Mouse (Mus musculus): ENCODE data around the gene Brap. TPM values are rescaled to one million over a fixed set of nuclear protein-coding genes. Genes with fewer than 3 reads are reported as not detected.

Brap gene
- polyA plus RNA-seq, 1 experiment from 2014 or later: 40.9 TPM

DNA sequence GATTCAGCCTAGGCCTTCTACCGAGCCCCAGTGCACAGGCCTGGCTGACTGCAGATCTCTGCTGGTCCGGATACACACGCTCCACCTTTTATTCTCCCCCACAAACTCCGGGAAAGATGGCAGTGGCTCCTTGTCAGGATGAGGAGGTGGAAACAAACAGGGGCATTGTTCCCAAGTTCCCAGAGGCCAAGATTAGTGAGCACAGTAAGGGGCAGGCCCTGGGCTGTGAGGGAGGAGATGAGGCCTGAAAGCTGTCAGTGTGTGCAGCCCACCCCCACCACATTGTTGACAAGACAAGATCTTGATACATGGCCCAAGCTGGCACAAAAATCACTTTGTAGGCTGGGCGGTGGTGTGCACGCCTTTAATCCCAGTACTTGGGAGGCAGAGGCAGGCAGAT lies 36.4 kb downstream of the Brap start:
- no peak overlapping the region for H3K27ac ChIP-seq (ENCODE audit: low read depth)
- H3K9ac ChIP-seq: no peak overlapping the region
- no peaks in the 10 kb centered on the region for H3K27me3 ChIP-seq (ENCODE audit: insufficient read depth, low read length)
- no peaks in the 10 kb centered on the region for H3K4me1 ChIP-seq (ENCODE audit: insufficient read depth)
- DNase-seq (no peak), ATAC-seq (ENCODE audit: insufficient read depth) (no peak)
- H3K4me3 ChIP-seq (ENCODE audit: low read depth, low read length): no peak overlapping the region
- 65% methylated on average over 6 of the region's 6 CpGs for WGBS
- H3K4me2 ChIP-seq: no peak overlapping the region
- H3K9me3 ChIP-seq (ENCODE audit: low read depth, low read length): no peaks in the 10 kb centered on the region
- H3K36me3 ChIP-seq (ENCODE audit: insufficient read depth): no peaks in the 10 kb centered on the region
- no peak for TF ChIP-seq CTCF (IDR thresholded peaks at IDR 0.05; ENCODE audit: low read depth)

DNA sequence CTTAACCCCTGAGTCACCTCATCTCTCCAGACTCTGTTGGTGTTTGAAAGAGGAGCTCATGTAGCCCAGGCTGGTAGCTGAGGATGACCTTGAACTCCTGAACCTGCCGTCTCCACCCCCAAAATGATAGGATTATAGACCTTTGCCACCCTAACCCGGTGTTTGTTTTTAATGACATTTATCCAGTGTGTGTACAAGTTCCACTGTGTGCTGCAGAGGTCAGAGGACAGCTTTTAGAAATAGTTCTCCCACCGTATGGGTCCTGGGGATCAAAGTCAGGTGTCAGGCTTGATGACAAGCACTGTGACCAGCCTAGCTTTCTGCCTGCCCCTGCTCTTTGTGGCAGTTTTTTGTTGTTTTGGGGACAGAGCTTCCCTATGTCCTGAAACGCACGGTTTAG lies 39.5 kb downstream of the Brap start:
- Histone ChIP-seq H3K4me3 (ENCODE audit: low read depth, low read length) (no peak overlapping the region), H3K4me2 (no peak overlapping the region), H3K4me1 (ENCODE audit: insufficient read depth) (no peaks in the 10 kb centered on the region), H3K9ac (no peak overlapping the region), H3K27me3 (ENCODE audit: insufficient read depth, low read length) (no peaks in the 10 kb centered on the region), H3K9me3 (ENCODE audit: low read depth, low read length) (no peaks in the 10 kb centered on the region), H3K27ac (ENCODE audit: low read depth) (no peak overlapping the region), H3K36me3 (ENCODE audit: insufficient read depth) (no peaks in the 10 kb centered on the region)
- 40% methylated on average over 5 of the region's 5 CpGs for WGBS
- no peak for DNase-seq
- TF ChIP-seq CTCF (IDR thresholded peaks at IDR 0.05; ENCODE audit: low read depth): no peak
- ATAC-seq (ENCODE audit: insufficient read depth): no peak

DNA sequence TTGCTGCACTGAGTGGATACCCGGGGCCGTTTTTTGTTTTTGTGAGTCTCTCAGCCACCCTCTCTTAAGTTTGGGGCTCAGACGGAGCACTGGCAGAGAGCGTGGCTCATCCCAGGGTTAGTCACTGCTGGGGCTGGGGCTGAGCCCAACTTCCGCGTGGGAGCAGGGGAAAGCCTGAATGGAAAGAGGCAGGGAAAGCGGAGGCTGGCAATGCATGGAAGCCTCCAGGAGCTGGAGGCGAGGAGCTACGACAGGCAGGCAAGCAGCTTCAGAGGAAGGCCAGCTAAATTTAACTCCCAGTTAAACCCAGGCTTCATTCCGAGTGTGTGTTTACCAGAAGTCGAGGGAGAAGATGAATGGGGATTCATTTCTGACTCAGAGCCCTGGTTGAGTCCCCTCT lies 40.1 kb downstream of the Brap start:
- no peak for ATAC-seq (ENCODE audit: insufficient read depth)
- peak overlapping the region; percentile 12; the same call in 1 of the 2 replicates for H3K27ac ChIP-seq (ENCODE audit: low read depth)

DNA sequence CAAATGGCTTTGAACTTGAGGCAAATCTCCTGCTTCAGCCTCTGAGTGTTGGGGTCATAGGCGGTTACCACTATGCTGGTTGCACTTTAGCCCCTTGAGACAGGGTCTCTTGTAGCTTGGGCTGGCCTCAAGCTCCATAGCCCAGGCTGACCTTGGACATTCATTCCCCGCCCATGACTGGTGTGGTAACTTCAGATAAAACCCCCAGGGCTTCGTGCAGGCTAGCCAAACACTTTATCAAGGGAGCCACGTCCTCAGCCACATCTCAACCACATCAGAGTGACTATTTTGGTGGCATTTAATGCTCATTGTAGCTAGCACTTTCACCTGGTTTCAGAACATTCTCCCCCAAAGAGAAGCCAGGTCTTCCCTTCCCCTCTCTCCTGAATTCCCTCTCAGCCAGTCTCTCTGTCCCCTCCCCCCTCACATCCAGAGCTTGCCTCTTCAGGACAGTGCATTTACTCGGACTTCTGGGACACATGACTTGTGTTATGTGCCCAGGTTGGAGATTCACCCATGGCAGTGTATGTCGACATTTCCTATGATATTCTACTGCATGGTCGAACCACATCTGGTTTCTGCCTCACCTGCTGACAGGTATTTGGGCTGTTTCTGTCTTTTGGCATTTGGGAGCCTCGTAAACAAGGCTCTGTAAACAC lies 40.9 kb downstream of the Brap start:
- H3K9ac ChIP-seq: no peak overlapping the region
- H3K4me3 ChIP-seq (ENCODE audit: low read depth, low read length): no peak overlapping the region
- DNase-seq: no peak
- H3K4me1 ChIP-seq (ENCODE audit: insufficient read depth): no peaks in the 10 kb centered on the region
- H3K27ac ChIP-seq (ENCODE audit: low read depth): no peak overlapping the region
- H3K36me3 ChIP-seq (ENCODE audit: insufficient read depth): no peaks in the 10 kb centered on the region
- no peak for ATAC-seq (ENCODE audit: insufficient read depth)
- WGBS: 43% methylated on average over 8 of the region's 8 CpGs
- H3K27me3 ChIP-seq (ENCODE audit: insufficient read depth, low read length): no peaks in the 10 kb centered on the region
- H3K4me2 ChIP-seq: no peak overlapping the region
- no peaks in the 10 kb centered on the region for H3K9me3 ChIP-seq (ENCODE audit: low read depth, low read length)
- no peak for TF ChIP-seq CTCF (IDR thresholded peaks at IDR 0.05; ENCODE audit: low read depth)

More for the DNA sequence above, 40.1 kb downstream of the Brap start:
- Histone ChIP-seq H3K4me3 (ENCODE audit: low read depth, low read length) (no peak overlapping the region), H3K36me3 (ENCODE audit: insufficient read depth) (no peaks in the 10 kb centered on the region), H3K4me2 (peak overlapping the region; percentile 41), H3K9me3 (ENCODE audit: low read depth, low read length) (no peaks in the 10 kb centered on the region), H3K4me1 (ENCODE audit: insufficient read depth) (no peaks in the 10 kb centered on the region), H3K27me3 (ENCODE audit: insufficient read depth, low read length) (no peaks in the 10 kb centered on the region), H3K9ac (peak overlapping the region; percentile 30)
- peak; percentile 26 for DNase-seq
- TF ChIP-seq CTCF (IDR thresholded peaks at IDR 0.05; ENCODE audit: low read depth): no peak
- WGBS: 15% methylated on average over 11 of the region's 11 CpGs

DNA sequence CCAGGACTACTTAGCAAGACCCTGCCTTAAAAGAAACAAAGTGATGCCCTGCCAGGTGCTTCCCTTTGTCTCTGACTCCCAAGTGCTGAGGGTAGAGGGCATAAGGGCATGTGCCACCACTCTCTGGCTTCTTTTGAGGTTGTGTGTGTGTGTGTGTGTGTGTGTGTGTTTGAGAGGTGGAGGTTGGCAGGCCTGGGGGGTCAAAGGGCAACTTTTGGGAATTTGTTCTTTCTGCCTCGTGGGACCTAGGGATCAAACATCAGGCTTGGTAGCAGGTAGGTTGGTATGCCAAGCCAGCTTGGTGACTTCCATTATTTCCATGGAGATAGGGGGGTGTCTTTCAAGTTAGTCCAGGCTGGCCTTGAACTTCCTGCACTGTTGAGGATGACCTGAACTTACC lies 43.0 kb downstream of the Brap start:
- Histone ChIP-seq H3K27me3 (ENCODE audit: insufficient read depth, low read length) (no peaks in the 10 kb centered on the region), H3K36me3 (ENCODE audit: insufficient read depth) (no peaks in the 10 kb centered on the region), H3K9ac (no peak overlapping the region), H3K4me3 (ENCODE audit: low read depth, low read length) (no peak overlapping the region), H3K9me3 (ENCODE audit: low read depth, low read length) (no peaks in the 10 kb centered on the region), H3K4me2 (no peak overlapping the region), H3K27ac (ENCODE audit: low read depth) (no peak overlapping the region), H3K4me1 (ENCODE audit: insufficient read depth) (no peaks in the 10 kb centered on the region)
- no peak for ATAC-seq (ENCODE audit: insufficient read depth)
- no peak for TF ChIP-seq CTCF (IDR thresholded peaks at IDR 0.05; ENCODE audit: low read depth)
- 33% methylated on average over 1 of the region's 1 CpGs for WGBS
- no peak for DNase-seq

DNA sequence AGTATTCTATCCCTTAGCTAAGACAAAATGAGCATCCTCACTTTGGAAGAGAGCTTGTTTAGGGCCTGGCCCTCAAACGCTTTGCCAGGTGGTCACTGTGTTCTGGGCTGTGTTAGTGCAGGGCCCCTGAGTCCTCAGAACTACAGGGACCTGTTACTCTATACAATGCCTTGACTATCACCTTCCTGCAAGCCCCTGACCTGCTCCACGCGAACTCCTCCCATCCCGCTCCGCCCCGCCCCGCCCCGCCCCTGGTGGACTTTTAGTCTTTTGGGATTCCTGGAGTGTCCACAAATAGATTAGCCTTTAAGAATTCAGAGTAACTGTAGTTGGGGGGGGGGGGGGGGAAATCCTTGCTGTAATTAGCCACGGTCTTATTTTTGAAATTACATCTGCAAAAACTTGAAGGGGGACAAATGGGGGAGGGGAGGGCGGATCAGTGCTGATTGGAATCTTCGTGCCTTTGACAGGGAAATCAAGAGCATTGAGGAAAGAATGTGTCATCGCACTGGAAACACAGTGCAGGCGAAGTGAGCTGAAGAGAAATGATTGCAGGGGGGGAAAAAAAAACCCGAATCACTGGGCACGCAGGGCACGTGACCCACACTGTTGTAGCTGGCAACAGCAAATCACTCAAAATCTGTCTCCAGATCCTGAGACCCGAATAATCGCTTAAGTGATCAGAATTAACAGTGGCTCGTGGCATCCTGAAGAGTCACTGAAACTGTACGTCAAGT lies 44.3 kb downstream of the Brap start:
- DNase-seq (peak; percentile 18), ATAC-seq (ENCODE audit: insufficient read depth) (no peak)
- H3K36me3 ChIP-seq (ENCODE audit: insufficient read depth): no peaks in the 10 kb centered on the region
- no peaks in the 10 kb centered on the region for H3K27me3 ChIP-seq (ENCODE audit: insufficient read depth, low read length)
- H3K9me3 ChIP-seq (ENCODE audit: low read depth, low read length): no peaks in the 10 kb centered on the region
- no peaks in the 10 kb centered on the region for H3K4me1 ChIP-seq (ENCODE audit: insufficient read depth)
- peak overlapping the region; percentile 22; the same call in 1 of the 2 replicates for H3K9ac ChIP-seq
- TF ChIP-seq CTCF (IDR thresholded peaks at IDR 0.05; ENCODE audit: low read depth): no peak
- H3K4me3 ChIP-seq (ENCODE audit: low read depth, low read length): peak overlapping the region; percentile 19; the same call in 1 of the 2 replicates
- 7% methylated on average over 20 of the region's 20 CpGs for WGBS
- H3K4me2 ChIP-seq: peak overlapping the region; percentile 58
- no peak overlapping the region for H3K27ac ChIP-seq (ENCODE audit: low read depth)

DNA sequence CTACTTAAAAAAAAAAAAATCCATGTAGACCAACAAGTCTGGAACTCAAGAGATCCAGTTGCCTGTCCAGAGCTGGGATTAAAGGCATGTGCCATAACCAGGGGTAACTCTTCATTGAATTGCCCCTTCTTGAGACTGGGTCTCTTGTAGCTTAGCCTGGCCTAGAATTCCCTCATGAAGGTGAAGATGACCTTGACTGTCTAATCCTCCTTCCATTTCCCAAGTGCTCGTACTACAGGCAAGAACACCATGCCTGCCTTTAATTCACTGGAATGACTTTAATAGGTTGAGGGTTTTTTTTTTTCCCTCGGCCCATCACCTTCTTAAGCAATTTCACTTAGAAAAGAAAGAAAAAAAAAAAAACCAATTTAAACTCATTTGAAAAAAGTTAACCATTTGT lies 50.0 kb downstream of the Brap start:
- ATAC-seq (ENCODE audit: insufficient read depth) (no peak), DNase-seq (no peak)
- H3K27me3 ChIP-seq (ENCODE audit: insufficient read depth, low read length): no peaks in the 10 kb centered on the region
- no peaks in the 10 kb centered on the region for H3K9me3 ChIP-seq (ENCODE audit: low read depth, low read length)
- peak overlapping the region; percentile 97 for H3K4me3 ChIP-seq (ENCODE audit: low read depth, low read length)
- TF ChIP-seq CTCF (IDR thresholded peaks at IDR 0.05; ENCODE audit: low read depth): no peak
- H3K9ac ChIP-seq: peak overlapping the region; percentile 96
- no peaks in the 10 kb centered on the region for H3K36me3 ChIP-seq (ENCODE audit: insufficient read depth)
- WGBS: 46% methylated on average over 2 of the region's 2 CpGs
- H3K4me1 ChIP-seq (ENCODE audit: insufficient read depth): peaks cover 6% of the 10 kb centered on the region
- H3K27ac ChIP-seq (ENCODE audit: low read depth): no peak overlapping the region
- H3K4me2 ChIP-seq: peak overlapping the region; percentile 68
